Mouse (Mus musculus) stomach, postnatal 0 days (tissue): ENCODE data around the gene Zfp12. TPM values are rescaled to one million over a fixed set of nuclear protein-coding genes. Genes with fewer than 3 reads are reported as not detected.

ENCODE experiments used
- ATAC-seq: fragments of 200-750 bp; cut with Nextera tagmentation; 2 replicates; pipeline ENCODE4 v1.8.0; 2017; ENCODE audit not compliant: low FRiP score, low TSS enrichment
- DNase-seq: peaks from one replicate; pipeline ENCODE4 v3.0.0-alpha.2; 2016; ENCODE audit warnings: low spot score
- H3K27ac ChIP-seq: fragments of 300-500 bp; sonication (generic); replicated peaks from 2 replicates; pipeline ENCODE4 v1.5.1; 2014; ENCODE audit warnings: mild to moderate bottlenecking, control low read depth
- H3K27me3 ChIP-seq: fragments of 300-500 bp; sonication (generic); 2 replicates; pipeline ENCODE4 v1.6.1; 2014; ENCODE audit warnings: low read length; ENCODE audit not compliant: control insufficient read depth, insufficient read depth
- H3K36me3 ChIP-seq: fragments of 300-500 bp; sonication (generic); 2 replicates; pipeline ENCODE4 v1.6.1; 2014; ENCODE audit warnings: low read length, mixed read lengths; ENCODE audit not compliant: control insufficient read depth, insufficient read depth
- H3K4me1 ChIP-seq: fragments of 300-500 bp; sonication (generic); replicated peaks from 2 replicates; pipeline ENCODE4 v1.6.1; 2014; ENCODE audit warnings: antibody characterized with exemption; ENCODE audit not compliant: control insufficient read depth, insufficient read depth
- H3K4me2 ChIP-seq: fragments of 300-500 bp; sonication (generic); replicated peaks from 2 replicates; pipeline ENCODE4 v1.6.1; 2014; ENCODE audit warnings: low read depth, mild to moderate bottlenecking, control low read depth, moderate library complexity
- H3K4me3 ChIP-seq: fragments of 300-500 bp; sonication (generic); 2 replicates; pipeline ENCODE4 v1.5.1; 2014; ENCODE audit warnings: low read depth, low read length, control low read depth
- H3K9ac ChIP-seq: fragments of 300-500 bp; sonication (generic); 2 replicates; pipeline ENCODE4 v1.6.1; 2014; ENCODE audit warnings: mild to moderate bottlenecking, low read length, control low read depth, mixed read lengths
- H3K9me3 ChIP-seq: fragments of 300-500 bp; sonication (generic); 2 replicates; pipeline ENCODE4 v1.6.1; 2016; ENCODE audit warnings: low read length; ENCODE audit not compliant: control insufficient read depth
- CTCF ChIP-seq: IDR thresholded peaks from 2 replicates; pipeline ENCODE4 v1.5.1; 2016; ENCODE audit warnings: antibody characterized with exemption, low read depth, mild to moderate bottlenecking, moderate library complexity
- EP300 ChIP-seq: optimal IDR thresholded peaks from 2 replicates; pipeline ENCODE3; 2016; ENCODE audit warnings: antibody characterized with exemption
- WGBS: fragments of 180-500 bp; shearing (Covaris S2); extraction: QIAGEN DNeasy Blood & Tissue Kit; methylation state at CpG from one replicate; pipeline ENCODE4 v1.1.7; 2014; 5-methylcytosine and 5-hydroxymethylcytosine counted together
- polyA plus RNA-seq: library from polyadenylated mRNA; unstranded; fragments of >200 nt; fragmentation: Nextera tagmentation; extraction: Ambion mirVana; gene quantifications from 2 replicates; pipeline ENCODE4 v1.2.1, GENCODE M21; 2015

The Zfp12 gene
- polyA plus RNA-seq, 1 experiment from 2014 or later = 4.5 TPM

DNA sequence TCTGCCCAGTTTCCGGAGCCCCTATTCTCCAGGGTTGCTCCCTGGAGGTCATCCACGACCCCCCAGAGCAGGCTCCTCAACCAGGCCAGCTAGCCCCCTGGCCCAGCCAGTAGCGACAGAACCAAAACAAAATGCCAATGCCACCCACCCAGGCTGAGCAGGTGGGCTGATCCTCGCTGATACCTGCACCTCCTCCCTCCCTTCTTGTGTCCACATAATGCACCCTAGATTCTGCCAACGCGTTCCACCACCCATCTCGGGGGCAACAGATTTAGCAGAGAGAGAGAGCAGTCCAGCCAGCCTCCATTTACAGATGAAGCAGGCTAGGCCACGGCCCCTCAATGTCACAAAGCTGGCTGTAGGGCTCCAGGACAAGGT is 34.0 kb downstream of the Zfp12 start:
- TF ChIP-seq CTCF = no peak
- no peak for TF ChIP-seq EP300
- Histone ChIP-seq H3K9me3 (no peaks in the 10 kb centered on the region), H3K4me2 (peak overlapping the region; percentile 97), H3K27ac (0 out of 2 replicates have a peak overlapping the region, but pooled peaks have one; percentile 77), H3K27me3 (no peaks in the 10 kb centered on the region), H3K9ac (peak overlapping the region; percentile 83), H3K4me1 (no peaks in the 10 kb centered on the region), H3K36me3 (no peaks in the 10 kb centered on the region), H3K4me3 (peak overlapping the region; percentile 88)
- WGBS = 34% methylated on average over 8 of the region's 8 CpGs
- no peak; the same call in 1 of the 2 replicates for ATAC-seq
- no peak for DNase-seq

- Histone ChIP-seq H3K9me3 (no peaks in the 10 kb centered on the region), H3K9ac (peak within 1 kb of the TSS; percentile 83)
- WGBS = under 1% methylated on average over 51 of the region's 79 CpGs
These were observed 34.6 kb downstream of the Zfp12 start, which contains the start of gene Zfp316 for GRCm38 (mm10) chr5:143269363-143270150. TSS of gene Zfp316 (minus strand) at chr5:143270022.

GRCm38 (mm10) chr5:143270151-143270519 is 35.2 kb downstream of the Zfp12 start:
- peak; percentile 11; the same call in 1 of the 2 replicates for ATAC-seq
- no peak for DNase-seq
- Histone ChIP-seq H3K36me3 (no peaks in the 10 kb centered on the region), H3K27ac (peak overlapping the region; percentile 77; the same call in 1 of the 2 replicates), H3K9me3 (no peaks in the 10 kb centered on the region), H3K4me2 (peak overlapping the region; percentile 97), H3K9ac (peak overlapping the region; percentile 83), H3K4me3 (peak overlapping the region; percentile 88), H3K4me1 (no peaks in the 10 kb centered on the region), H3K27me3 (no peaks in the 10 kb centered on the region)
- TF ChIP-seq CTCF (no peak), EP300 (no peak)
- WGBS = 3% methylated on average over 12 of the region's 12 CpGs

More at GRCm38 (mm10) chr5:143269363-143270150, 34.6 kb downstream of the Zfp12 start, which contains the start of gene Zfp316:
- Histone ChIP-seq H3K27ac (peak within 1 kb of the TSS; percentile 77), H3K36me3 (no peaks in the 10 kb centered on the region), H3K4me2 (peak within 1 kb of the TSS; percentile 97), H3K4me1 (no peaks in the 10 kb centered on the region), H3K4me3 (peak within 1 kb of the TSS; percentile 88), H3K27me3 (no peaks in the 10 kb centered on the region)
- DNase-seq (peak; percentile 77), ATAC-seq (peak; percentile 79)
- peak; percentile 2; the same call in 1 of the 2 replicates for TF ChIP-seq CTCF
- TF ChIP-seq EP300 = no peak

GRCm38 (mm10) chr5:143271642-143272041 is 36.7 kb downstream of the Zfp12 start:
- Histone ChIP-seq H3K27ac (no peak overlapping the region), H3K27me3 (no peaks in the 10 kb centered on the region), H3K9ac (no peak overlapping the region), H3K4me3 (no peak overlapping the region), H3K4me2 (no peak overlapping the region), H3K4me1 (no peaks in the 10 kb centered on the region), H3K9me3 (no peaks in the 10 kb centered on the region), H3K36me3 (no peaks in the 10 kb centered on the region)
- DNase-seq = no peak
- TF ChIP-seq CTCF (no peak), EP300 (no peak)
- 58% methylated on average over 6 of the region's 6 CpGs for whole genome bisulfite sequencing
- ATAC-seq = no peak

DNA sequence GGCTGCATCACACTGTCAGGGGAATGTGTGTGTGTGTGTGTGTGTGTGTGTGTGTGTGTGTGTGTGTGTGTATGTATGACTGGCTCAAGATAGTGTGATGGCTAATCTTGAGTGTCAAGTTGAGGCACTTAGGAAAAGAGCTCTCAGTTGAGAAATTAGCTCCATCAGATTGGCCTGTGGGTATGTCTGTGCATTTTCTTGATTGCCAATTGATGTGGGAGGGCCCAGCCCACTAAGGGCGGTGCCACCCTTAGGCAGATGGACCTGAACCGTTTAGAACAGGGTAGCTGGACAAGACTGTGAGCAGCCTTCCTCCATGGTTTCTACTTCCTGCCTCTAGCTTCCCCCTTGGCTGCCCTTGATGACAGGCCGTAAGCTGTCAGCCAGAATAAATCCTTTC is 37.1 kb downstream of the Zfp12 start:
- Histone ChIP-seq H3K27me3 (no peaks in the 10 kb centered on the region), H3K27ac (no peak overlapping the region), H3K4me3 (no peak overlapping the region), H3K36me3 (no peaks in the 10 kb centered on the region), H3K4me1 (no peaks in the 10 kb centered on the region), H3K9ac (no peak overlapping the region), H3K4me2 (no peak overlapping the region), H3K9me3 (no peaks in the 10 kb centered on the region)
- WGBS = 68% methylated on average over 3 of the region's 3 CpGs
- TF ChIP-seq EP300 = no peak
- no peak for TF ChIP-seq CTCF
- no peak for DNase-seq
- ATAC-seq = no peak
